Mouse (Mus musculus) erythroid progenitor cell, adult 5-6 weeks (primary cell): ENCODE measurements around the gene Adamts12. TPM values are rescaled to one million over a fixed set of nuclear protein-coding genes. Genes with fewer than 3 reads are reported as not detected.

Experiments used
- ATAC-seq: replicated peaks from 2 replicates; pipeline ENCODE4 v1.8.0; 2016; ENCODE audit warnings: moderate number of reproducible peaks, mild to moderate bottlenecking, moderate TSS enrichment, inconsistent platforms; ENCODE audit not compliant: poor library complexity, low FRiP score, severe bottlenecking
- total RNA-seq, 2 experiments: library from RNA; stranded (forward) in 1 of 2; stranded (reverse) in 1 of 2; fragments of 150-400 nt in 1 of 2; fragments of 186-747, 209-891 nt in 1 of 2; gene quantifications; 2 replicates each; pipeline versions ENCODE4 v1.2.3 to v1.2.4; 2015 to 2017; ENCODE audit warnings: low replicate concordance in 2 of 2

Gene Adamts12
- total RNA-seq, 2 experiments from 2014 or later = not detected

DNA sequence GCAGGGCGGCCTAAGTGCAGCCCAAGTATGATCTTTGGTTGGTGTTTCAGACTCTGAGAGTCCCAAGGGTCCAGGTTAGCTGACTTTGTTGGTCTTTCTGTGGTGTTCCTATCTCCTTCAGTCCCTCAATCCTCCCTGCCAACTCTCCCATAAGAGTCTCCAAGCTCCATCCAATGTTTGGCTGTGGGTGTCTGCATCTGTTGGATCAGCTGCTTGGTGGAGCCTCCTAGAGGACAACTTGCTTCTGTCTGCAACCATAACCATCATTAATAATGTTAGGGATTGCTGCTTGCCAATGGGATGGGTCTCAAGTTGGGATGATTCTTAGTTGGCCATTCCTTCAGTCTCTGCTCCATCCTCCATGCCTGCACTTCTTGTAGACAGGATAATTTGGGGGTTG is 181.8 kb downstream of the Adamts12 start:
- no peak for ATAC-seq

GRCm38 (mm10) chr15:11279273-11280080 is 214.9 kb downstream of the Adamts12 start:
- no peak for ATAC-seq

- ATAC-seq = no peak
These were observed 216.2 kb downstream of the Adamts12 start for GRCm38 (mm10) chr15:11280689-11281264.

DNA sequence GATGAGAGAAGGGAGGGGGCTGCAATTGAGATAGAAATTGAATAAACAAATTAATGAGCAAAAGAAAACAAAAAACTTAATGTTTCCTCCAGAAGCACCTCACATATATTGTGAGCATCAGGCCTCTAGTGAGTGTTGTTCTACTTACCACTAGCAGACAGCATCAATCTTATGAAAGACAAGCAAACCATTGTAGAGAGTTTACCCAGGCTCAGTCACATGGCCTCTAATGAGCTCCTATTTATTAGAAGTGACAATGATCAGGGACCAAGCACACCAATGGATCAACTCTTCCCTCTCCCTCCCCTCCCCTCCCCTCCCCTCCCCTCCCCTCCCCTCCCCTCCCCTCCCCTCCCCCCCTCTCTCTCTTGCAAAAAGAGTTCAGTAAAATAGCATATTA is 218.6 kb downstream of the Adamts12 start:
- no peak for ATAC-seq

- no peak for ATAC-seq
These were observed 223.2 kb downstream of the Adamts12 start for GRCm38 (mm10) chr15:11287780-11288179.

GRCm38 (mm10) chr15:11292246-11292645 is 227.7 kb downstream of the Adamts12 start:
- no peak for ATAC-seq

- no peak for ATAC-seq
These were observed 230.4 kb downstream of the Adamts12 start for GRCm38 (mm10) chr15:11295016-11295415.

- ATAC-seq = no peak
These were observed 233.4 kb downstream of the Adamts12 start for GRCm38 (mm10) chr15:11297960-11298359.

- ATAC-seq = no peak
These were observed 252.5 kb downstream of the Adamts12 start for GRCm38 (mm10) chr15:11317077-11317476.

GRCm38 (mm10) chr15:11320481-11320880 is 255.9 kb downstream of the Adamts12 start:
- ATAC-seq = no peak

GRCm38 (mm10) chr15:11339467-11340180 is 275.0 kb downstream of the Adamts12 start:
- no peak for ATAC-seq

DNA sequence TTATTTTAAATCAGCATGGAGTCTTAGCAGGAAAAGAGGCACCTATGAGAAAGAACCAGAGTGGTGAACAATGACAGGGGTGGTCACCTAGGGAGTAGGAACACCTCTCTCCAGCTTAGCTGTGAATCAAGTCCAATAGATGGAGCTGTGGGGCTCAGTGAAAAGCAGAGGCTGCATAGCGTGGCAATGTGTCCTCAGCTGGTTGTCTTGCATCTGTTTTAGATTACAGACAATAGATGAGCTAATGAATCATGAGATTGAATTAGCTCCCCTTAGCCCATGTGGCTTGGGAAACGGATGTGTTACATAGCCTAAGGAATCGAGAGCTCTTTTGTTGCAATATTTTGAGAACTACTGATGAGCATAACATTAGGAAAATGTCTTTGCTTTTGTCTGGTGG is 291.3 kb downstream of the Adamts12 start:
- no peak for ATAC-seq

DNA sequence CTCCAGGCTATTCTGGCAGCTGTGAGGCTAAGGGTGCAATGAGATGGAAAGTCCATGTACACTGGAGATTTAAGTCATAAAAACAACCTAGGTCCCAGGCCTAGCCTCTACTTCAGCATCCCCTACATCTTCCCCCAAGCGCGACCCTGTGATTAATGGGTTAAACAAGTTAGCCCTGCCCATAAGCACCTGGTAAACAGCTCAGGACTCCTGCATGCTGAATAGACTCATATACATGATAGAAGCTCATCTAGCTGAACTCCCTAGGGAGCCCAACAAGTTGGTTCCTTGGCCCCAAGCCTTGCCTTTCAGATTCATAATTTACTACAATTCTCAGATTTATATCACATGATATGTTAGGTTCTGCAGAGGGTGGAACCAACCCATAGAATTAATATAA is 292.9 kb downstream of the Adamts12 start:
- ATAC-seq = no peak

DNA sequence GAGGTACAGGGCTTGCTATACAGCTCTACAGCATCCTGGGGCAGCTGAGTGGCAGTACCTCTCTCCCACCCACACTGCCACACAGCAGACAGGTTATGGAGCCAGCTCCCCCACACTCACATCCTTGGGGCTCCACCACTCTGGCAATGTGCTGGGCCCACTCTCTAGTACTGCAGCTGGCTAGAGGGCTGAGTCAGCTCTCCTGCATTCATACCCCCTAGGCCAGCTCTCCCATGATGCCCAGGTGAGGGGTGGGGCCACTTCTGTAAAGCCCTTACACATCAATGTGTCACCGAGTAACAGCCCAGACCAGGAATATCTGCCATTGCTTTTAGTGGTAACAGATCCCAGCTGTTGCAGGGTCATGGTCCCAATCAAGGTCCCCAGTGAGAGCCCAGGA is 296.3 kb downstream of the Adamts12 start:
- ATAC-seq = no peak

DNA sequence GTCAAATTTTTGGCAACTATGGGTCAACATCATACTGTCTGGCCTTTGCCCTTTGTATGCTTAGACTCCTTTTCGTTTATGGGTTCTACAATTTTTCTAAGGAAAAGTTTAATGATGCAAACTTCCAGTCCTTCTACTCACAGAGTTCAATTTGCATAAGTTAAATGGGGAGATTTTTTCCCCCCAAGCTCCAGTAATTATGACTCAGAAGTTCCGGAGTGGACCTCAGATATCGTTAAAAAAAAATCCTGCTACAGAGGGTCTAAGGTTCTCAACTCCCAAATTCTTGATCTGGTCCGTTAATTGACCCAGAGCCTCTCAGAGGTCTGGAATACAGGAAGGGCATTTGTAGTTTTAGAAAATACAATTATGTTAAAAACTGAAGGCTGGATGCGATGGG is 297.2 kb downstream of the Adamts12 start:
- no peak for ATAC-seq

DNA sequence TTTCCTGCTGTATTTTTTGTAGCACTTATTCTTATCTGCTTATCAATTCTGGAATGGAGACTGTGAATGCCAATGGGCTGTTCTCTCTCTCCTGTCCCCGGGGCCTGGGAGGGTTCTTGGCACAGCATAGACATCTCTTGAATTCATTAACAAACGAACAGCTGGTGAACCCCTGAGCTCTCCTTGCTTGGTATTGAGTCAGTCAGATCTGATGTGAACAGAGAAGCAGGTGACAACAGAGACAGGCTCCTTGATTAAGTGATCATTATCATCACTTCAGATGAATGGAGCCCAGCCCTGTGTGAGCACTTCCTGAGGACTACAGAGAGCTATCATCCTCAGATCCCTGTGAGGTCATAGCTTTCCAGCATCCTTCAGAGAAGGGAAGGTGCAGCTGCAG is 299.5 kb downstream of the Adamts12 start:
- no peak for ATAC-seq

DNA sequence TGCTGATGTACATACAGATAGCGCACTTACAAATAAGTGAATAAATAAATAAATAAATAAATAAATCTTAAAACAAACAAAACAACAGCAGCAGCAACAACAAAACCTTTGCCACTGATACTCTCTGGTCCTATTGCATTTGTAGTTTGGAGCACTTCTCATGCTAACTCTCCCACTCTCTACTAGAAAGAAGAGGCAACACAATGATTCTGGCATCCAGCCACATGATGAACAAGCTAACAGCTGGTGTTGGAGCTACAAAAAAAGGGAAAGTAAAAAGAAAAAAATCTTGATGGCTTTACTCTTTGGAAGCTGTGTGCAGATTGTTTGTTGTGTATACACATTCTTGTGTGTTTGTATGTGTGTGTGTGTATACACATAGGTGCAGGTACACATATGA is 300.2 kb downstream of the Adamts12 start:
- ATAC-seq = no peak

- ATAC-seq = no peak
These were observed 305.0 kb downstream of the Adamts12 start for GRCm38 (mm10) chr15:11369572-11369971.

- no peak for ATAC-seq
These were observed 306.0 kb downstream of the Adamts12 start for GRCm38 (mm10) chr15:11370477-11371085.

DNA sequence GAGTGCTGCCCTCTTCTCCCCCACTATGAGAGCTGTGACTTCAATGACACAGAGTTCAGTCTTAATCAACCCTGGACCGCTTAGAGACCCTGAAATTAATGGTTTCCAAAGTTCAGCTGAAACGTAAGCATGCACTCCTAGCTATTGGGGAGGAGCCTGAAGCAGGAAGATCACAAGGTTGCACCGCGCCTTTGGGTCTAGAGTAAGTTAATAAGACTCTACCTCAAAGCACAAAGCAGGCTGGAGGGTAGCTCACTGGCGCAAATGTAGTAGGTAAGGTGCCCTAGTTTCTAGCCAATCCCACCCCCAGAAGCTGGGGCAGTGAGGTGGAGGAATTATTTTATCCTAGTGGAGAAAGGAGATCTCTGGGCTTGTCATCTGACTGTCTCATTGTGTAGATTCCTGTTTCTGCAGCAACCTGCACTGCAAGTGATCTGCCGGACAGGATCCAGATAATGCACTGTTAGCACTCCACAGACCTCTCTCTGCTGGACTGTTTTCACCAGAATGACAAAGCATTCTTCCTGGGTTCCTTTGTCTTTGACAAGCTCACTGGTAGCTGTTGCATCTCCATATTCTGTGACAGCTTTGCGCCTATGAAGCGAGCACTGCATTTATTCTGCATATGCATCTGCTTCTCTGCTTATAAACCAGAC is 315.0 kb downstream of the Adamts12 start:
- ATAC-seq = no peak
